10 mouse cellular contexts compared by ENCODE assay signal in genomic region chr4:118961141-118961628, GRCm38 (mm10). TPM values are rescaled to one million over a fixed set of nuclear protein-coding genes. Genes with fewer than 3 reads are reported as not detected.
DNase-seq lines count a peak whose midpoint lies in the region; ATAC-seq and TF ChIP-seq lines count a peak whose summit lies in the region.
"Had no signal": no experiment of that assay in that cellular context is flagged by ENCODE, and none has a peak within 500 bp of the region (broad histone marks: within the 10 kb centered on the region; RNA-seq: fewer than 3 reads in every experiment).

Lao1 (plus strand) TSS chr4:118961578.

- H3K4me2 ChIP-seq in hindbrain, postnatal 0 days (ENCODE audit: low read depth, low read length) = no peak within 1 kb of the TSS
- no peak within 1 kb of the TSS for H3K4me2 ChIP-seq in heart, embryonic 16.5 days (ENCODE audit: low read depth, low read length)

- H3K9me3 ChIP-seq in hindbrain, postnatal 0 days (ENCODE audit: low read length) = no peaks in the 10 kb centered on the region
- no peaks in the 10 kb centered on the region for H3K9me3 ChIP-seq in hindbrain, embryonic 10.5 days
- no peaks in the 10 kb centered on the region for H3K9me3 ChIP-seq in heart, embryonic 16.5 days (replicated peaks; ENCODE audit: control insufficient read depth, low read length)

- ATAC-seq in hindbrain, postnatal 0 days = peak; percentile 47; the same call in 1 of the 2 replicates
- ATAC-seq in heart, embryonic 16.5 days (replicated peaks; ENCODE audit: extremely low read depth, insufficient read depth, low FRiP score) = 0 out of 2 replicates have a peak, but pooled peaks have one; percentile 52
- no peak for ATAC-seq in inflammation-experienced regulatory T-cells, adult 6 months

- WGBS in hindbrain, postnatal 0 days = 65% methylated on average over 2 of the region's 2 CpGs
- 89% methylated on average over 2 of the region's 2 CpGs for WGBS in hindbrain, embryonic 10.5 days
- WGBS in heart, embryonic 16.5 days = 71% methylated on average over 2 of the region's 2 CpGs

- H3K27ac ChIP-seq in hindbrain, postnatal 0 days = no peak within 1 kb of the TSS
- no peak within 1 kb of the TSS for H3K27ac ChIP-seq in hindbrain, embryonic 10.5 days
- no peak within 1 kb of the TSS for H3K27ac ChIP-seq in heart, embryonic 16.5 days (ENCODE audit: low read length)

- H3K4me3 ChIP-seq in hindbrain, postnatal 0 days (ENCODE audit: low read length) = no peak within 1 kb of the TSS
- H3K4me3 ChIP-seq in hindbrain, embryonic 10.5 days = no peak within 1 kb of the TSS
- no peak within 1 kb of the TSS for H3K4me3 ChIP-seq in heart, embryonic 16.5 days (ENCODE audit: low read length)
- H3K4me3 ChIP-seq: erythroblast, embryonic 14.5 days had no signal

- no peaks in the 10 kb centered on the region for H3K36me3 ChIP-seq in hindbrain, postnatal 0 days (ENCODE audit: insufficient read depth, low read length)
- no peaks in the 10 kb centered on the region for H3K36me3 ChIP-seq in hindbrain, embryonic 10.5 days
- no peaks in the 10 kb centered on the region for H3K36me3 ChIP-seq in heart, embryonic 16.5 days (ENCODE audit: control insufficient read depth, insufficient read depth)

- H3K4me1 ChIP-seq in hindbrain, postnatal 0 days (ENCODE audit: insufficient read depth, low read length) = no peaks in the 10 kb centered on the region
- H3K4me1 ChIP-seq in hindbrain, embryonic 10.5 days (replicated peaks) = no peaks in the 10 kb centered on the region
- no peaks in the 10 kb centered on the region for H3K4me1 ChIP-seq in heart, embryonic 16.5 days (ENCODE audit: control insufficient read depth, insufficient read depth, low read length)

- intact Hi-C loops in left cerebral cortex, postnatal 36 days (cut with DNase I) = no loop called here

- no peaks in the 10 kb centered on the region for H3K27me3 ChIP-seq in hindbrain, postnatal 0 days (ENCODE audit: insufficient read depth, low read length)
- H3K27me3 ChIP-seq in hindbrain, embryonic 10.5 days (ENCODE audit: insufficient read depth, poor library complexity, severe bottlenecking) = no peaks in the 10 kb centered on the region
- H3K27me3 ChIP-seq in heart, embryonic 16.5 days (ENCODE audit: control insufficient read depth, insufficient read depth, low read length) = no peaks in the 10 kb centered on the region; the same call in 1 of the 2 replicates

- no peak within 1 kb of the TSS for H3K9ac ChIP-seq in hindbrain, postnatal 0 days (replicated peaks; ENCODE audit: low read length)
- H3K9ac ChIP-seq in heart, embryonic 16.5 days (ENCODE audit: low read length) = no peak within 1 kb of the TSS

- no peak for TF ChIP-seq CTCF in hindbrain, postnatal 0 days (IDR thresholded peaks at IDR 0.05; ENCODE audit: low read depth)

- peak; percentile 39 for DNase-seq in hindbrain, postnatal 0 days (ENCODE audit: low spot score)
- no peak for DNase-seq in hindbrain, embryonic 10.5 days (ENCODE audit: low spot score)
- peak; percentile 30 to 47 for DNase-seq in cerebellum, postnatal 25 days
- peak; percentile 23 to 33 for DNase-seq in left cerebral cortex, postnatal 36 days (ENCODE audit: low spot score in 2 of 2)
- DNase-seq in Muller cell, postnatal 12 days (ENCODE audit: inconsistent ontology term) = no peak
- no peak for DNase-seq in spleen, adult 12 weeks (ENCODE audit: low spot score)
- DNase-seq: thymus, adult 18-20 months had no signal

RNA-seq across cellular contexts. Expression of gene Lao1, which starts in this region (rescaled TPM):
- total RNA-seq in hindbrain, postnatal 0 days (2014; rRNA removed) = 0.07 and 0.58 TPM in 2 replicates
- 0.15 and 0.29 TPM in 2 replicates for polyA plus RNA-seq in hindbrain, postnatal 0 days (2015; fragmentation: Nextera tagmentation; extraction: Ambion mirVana)
- not detected in 2 replicates for polyA plus RNA-seq in hindbrain, embryonic 10.5 days (2016; fragmentation: Nextera tagmentation; extraction: Ambion mirVana)
- polyA plus RNA-seq in heart, embryonic 16.5 days (2015; fragmentation: Nextera tagmentation; extraction: Ambion mirVana) = not detected in 2 replicates
- under 1 TPM; 0.35 to 0.82 TPM for total RNA-seq in left cerebral cortex, postnatal 36 days (2021)
- polyA plus RNA-seq in inflammation-experienced regulatory T-cells, adult 6 months (2017; shearing (Covaris generic)) = not detected
- polyA plus RNA-seq: erythroblast, embryonic 14.5 days had no signal

Comparison
In these comparisons a context has a peak if more than half of its experiments do, and no peak if none do; other contexts are left out.
1. Peak in DNase-seq and ATAC-seq in hindbrain, postnatal 0 days; RNA of the gene not detected or under 1 TPM.
2. Peak in ATAC-seq in heart, embryonic 16.5 days; RNA of the gene not detected or under 1 TPM.
3. Peak in DNase-seq in left cerebral cortex, postnatal 36 days; RNA of the gene not detected or under 1 TPM.
4. DNase-seq: peak in cerebellum, postnatal 25 days (2 of 2); none in hindbrain, embryonic 10.5 days (single experiment), Muller cell, postnatal 12 days (single experiment) and spleen, adult 12 weeks (single experiment).